Mouse (Mus musculus) left cerebral cortex, adult 11 months (tissue): ENCODE measurements around the gene Wbp1.
A peak's percentile ranks its signal among the peaks of the same experiment; 100 is the strongest.

Experiments used
- DNase-seq: peaks from one replicate; pipeline ENCODE4 v3.0.0; 2022; ENCODE audit warnings: low spot score

The Wbp1 gene

DNA sequence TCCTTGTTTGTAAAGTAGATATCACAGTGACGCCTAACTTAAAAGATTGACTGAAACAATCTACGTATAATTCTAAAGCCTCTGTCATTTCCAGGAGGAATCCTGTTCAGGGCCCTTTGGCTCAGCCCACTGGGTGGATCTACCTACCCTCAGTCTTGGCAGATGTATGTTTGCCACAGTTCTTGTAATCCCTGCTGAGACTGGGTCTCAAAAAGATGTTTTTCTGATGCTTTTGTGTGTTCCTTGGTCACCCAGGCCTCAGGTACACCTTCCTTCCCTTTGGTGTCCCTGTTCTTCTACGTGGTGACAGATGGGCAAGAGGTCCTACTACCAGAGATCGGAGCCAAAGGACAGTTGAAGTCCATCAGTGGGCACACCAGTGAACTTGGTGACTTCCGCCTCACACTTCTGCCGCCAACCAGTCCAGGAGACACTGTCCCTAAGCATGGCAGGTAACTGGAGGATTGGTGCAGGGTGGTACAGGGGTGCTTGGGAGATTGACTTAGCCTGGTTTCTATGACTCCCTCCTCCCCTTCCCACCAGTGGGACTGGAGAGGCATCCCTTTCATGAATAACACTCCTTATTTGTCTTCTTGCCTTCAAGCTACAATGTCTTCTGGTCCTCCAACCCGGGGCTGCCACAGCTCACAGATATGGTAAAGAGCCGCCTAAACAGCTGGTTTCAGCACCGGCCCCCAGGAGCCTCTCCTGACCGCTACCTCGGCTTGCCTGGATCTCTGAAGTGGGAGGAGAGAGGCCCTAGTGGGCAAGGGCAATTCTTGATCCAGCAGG, 4.8 kb downstream of the Wbp1 start:
- no peak for DNase-seq

DNA sequence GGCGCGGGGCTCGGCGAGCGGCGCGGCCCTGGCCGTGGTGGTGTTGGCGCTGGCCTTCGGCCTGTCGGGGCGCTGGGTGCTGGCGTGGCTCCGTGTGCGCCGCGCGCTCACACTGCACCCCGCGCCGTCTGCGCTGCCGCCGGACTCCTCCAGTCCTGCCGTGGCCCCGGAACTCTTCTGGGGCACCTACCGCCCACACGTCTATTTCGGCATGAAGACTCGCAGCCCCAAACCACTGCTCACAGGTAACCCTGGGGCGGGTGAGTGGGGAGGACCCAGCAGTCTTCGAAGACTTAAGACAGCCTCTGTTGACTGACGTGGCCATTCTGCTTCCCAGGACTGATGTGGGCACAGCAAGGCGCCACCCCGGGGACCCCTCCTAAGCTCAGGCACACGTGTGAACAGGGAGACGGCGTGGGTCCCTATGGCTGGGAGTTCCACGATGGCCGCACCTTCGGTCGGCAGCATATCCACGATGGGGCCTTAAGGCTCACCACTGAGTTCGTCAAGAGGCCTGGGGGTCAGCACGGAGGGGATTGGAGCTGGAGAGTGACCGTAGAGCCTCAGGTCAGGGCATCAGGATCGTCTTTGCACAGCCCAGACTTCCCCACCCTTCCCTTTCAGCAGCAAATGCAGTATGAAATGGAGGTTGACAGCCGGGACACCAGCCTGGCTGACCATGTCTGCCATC, 5.5 kb downstream of the Wbp1 start:
- DNase-seq: no peak

DNA sequence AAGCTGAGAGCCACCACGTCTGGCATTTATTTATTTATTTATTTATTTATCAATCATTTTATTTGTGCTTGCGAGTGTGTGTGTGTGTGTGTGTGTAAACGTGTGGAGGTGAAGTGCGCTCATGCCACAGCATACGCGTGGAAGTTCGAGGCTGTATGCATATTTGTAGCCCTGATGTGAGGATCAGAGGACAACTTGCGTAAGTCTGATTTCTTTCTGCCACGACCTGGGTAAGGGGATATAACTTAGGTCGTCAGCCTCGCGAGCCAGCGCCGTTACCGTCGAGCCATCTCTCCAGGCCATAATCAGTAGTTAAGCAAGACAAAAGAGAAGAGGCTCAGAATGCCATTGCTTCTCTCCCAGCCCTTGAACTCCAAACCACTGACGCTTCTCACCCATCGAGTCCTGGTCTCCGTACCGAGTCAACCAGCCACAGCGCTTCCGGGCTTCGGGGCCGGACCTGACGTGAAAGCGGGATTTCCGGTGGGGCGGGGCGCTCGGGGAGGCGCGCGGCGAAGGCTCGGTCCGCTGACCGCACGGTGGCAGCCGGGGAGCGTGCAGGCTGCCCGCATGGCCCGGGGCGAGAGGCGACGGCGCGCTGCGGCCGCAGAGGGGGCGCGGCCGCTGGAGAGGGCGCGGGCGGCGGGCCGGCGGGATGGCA, 6.2 kb downstream of the Wbp1 start, which contains the start of gene Mogs:
Gene Mogs (plus strand): TSS at position 486 of the 661 bp plus-strand sequence.
- peak; percentile 81 for DNase-seq

DNA sequence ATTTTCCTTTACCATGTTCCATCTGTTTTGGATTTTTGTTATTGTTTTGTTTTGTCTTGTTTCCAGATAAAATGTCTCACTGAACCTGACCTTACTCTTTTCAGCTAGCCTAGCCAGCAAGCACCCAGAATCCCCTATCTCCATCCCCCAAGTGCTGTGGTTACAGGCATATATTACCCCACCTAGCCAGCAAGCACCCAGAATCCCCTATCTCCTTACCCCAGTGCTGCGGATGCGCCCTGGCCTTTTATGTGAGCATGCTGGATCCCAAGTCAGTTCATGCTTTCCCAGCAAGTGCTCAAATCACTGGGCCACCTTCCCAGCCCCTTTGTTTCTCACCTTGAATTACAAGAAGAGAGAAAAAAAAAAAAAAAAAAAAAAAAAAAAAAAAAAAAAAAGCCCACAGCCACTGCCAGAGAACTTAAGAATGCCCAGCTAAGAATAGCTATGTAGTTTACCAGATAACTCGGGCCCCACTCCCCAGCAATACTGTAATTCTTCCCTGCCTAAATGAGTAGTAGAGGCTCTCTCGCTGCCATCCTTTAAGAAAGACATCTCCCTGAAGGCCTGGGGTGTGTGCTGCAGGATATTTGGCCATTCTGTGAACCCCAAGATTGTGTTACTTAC, 9.7 kb downstream of the Wbp1 start:
- DNase-seq: no peak

DNA sequence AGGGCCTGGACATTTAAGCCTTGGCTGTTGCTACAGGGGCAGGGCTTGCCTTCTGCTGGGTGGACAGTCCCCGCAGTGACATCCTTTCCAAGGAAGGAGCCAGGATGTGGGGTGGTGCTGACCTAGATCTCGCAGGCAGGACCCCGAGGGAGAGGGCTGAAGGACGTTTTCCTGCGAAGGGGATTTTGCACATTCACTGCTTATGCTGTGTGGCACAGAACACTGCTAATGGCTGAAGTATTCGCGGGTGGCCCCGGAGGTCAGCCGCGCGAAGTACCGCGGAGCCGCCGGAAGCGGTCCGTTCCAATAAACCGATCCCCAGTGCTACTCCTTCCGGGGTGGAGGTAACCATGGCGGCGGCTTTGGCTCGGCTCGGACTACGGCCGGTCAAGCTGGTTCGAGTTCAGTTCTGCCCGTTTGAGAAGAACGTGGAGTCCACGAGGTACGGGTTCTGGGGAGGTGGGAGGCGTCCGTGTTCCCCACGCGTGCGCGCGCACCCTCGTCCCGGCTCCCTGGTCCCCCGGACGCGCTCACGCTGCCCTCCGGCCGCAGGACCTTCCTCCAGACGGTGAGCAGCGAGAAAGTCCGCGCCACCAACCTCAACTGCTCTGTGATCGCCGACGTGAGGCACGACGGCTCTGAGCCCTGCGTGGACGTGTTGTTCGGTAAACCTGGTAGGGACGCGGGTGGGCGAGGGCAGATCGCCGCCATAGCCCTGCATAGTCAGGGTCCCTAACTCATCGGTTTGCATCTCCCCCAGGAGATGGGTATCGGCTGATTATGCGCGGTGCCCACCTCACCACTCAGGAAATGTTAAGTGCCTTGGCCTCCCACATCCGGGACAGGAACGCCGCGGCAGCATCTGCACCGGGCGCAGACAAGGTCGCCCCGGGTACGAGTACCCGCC, 12.3 kb downstream of the Wbp1 start, which contains the start of gene Mrpl53:
Gene Mrpl53 (plus strand): TSS at position 279 of the 907 bp plus-strand sequence.
- DNase-seq: peak; percentile 69

DNA sequence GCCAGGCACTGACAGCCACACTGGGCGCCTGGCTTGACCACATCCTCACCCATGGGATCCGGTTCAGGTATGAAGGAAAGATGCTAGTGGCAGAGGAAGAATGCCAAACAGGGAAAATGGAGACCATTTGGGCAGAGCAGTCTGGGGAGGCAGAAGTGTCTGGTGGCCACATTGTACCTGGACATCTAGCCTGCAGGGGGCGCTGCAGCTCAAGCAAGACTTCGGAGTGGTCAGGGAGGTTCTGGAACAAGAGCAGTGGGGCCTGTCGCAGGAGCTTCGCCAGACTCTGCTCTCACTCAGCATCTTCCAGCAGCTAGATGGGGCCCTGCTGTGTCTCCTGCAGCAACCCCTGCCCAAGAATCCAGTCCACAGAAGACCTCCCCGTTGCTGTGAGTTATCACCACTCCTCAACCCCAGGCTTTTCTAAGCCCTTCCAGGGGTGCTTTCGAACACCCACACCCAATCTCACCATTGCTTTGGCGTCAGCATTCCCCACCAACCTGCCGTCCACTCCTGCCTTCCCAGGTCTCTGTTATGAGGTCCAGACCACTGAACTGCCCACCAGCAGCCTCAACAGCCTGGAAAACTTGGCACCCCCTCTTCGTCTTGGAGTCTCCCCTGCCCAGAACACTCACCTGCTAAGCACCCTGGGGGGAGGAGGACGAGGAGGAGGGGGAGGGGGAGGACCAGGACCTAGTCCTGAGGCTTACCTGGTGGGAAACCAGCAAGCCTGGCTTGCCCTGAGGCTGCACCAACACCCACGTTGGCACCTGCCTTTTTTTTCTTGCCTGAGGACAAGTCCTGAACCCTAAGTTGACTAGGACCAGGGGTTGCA, 13.6 kb downstream of the Wbp1 start:
- DNase-seq: no peak

DNA sequence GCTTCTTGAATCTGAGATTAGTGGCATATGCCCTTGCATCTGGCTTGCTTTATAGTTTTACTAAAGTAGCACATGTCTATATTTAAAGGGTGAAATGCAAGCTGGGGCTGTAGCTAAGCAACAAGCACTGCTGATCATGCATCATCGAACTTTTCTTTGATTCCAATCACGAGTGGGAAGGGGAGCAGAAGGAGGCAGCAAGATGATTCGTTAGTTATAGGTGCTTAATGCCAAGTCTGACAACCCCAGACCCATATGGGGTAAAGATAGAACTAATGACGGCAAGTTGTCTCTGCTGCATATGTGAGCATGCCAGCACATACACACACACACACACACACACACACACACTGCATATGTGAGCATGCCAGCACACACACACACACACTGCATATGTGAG, 17.2 kb downstream of the Wbp1 start:
- no peak for DNase-seq

DNA sequence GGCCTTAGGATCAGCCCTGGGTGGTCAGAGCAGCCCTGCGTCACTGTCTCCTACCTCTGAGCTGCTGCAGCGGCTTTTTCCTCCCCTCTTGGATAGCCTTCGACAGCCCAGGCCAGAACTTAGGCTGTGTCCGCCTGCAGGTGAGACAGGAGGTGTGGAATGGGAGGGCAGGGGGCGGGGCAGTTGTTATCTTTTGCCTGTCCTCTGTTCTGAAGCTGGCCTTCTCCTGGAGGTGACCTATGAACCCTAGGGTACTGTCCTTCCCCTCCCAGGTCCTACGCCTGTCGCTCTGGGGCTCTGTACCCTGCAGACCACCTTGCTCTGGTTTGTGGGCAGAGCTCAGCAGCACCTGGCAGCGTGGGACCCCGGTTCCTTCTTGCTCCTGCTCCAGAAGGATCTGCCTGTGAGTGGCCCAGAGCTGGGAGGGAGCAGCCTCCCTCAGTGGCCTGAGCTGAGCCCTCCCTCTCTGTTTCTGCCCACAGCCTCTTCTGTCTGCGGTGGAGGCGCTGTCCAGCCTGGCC, 18.2 kb downstream of the Wbp1 start:
- DNase-seq: no peak

DNA sequence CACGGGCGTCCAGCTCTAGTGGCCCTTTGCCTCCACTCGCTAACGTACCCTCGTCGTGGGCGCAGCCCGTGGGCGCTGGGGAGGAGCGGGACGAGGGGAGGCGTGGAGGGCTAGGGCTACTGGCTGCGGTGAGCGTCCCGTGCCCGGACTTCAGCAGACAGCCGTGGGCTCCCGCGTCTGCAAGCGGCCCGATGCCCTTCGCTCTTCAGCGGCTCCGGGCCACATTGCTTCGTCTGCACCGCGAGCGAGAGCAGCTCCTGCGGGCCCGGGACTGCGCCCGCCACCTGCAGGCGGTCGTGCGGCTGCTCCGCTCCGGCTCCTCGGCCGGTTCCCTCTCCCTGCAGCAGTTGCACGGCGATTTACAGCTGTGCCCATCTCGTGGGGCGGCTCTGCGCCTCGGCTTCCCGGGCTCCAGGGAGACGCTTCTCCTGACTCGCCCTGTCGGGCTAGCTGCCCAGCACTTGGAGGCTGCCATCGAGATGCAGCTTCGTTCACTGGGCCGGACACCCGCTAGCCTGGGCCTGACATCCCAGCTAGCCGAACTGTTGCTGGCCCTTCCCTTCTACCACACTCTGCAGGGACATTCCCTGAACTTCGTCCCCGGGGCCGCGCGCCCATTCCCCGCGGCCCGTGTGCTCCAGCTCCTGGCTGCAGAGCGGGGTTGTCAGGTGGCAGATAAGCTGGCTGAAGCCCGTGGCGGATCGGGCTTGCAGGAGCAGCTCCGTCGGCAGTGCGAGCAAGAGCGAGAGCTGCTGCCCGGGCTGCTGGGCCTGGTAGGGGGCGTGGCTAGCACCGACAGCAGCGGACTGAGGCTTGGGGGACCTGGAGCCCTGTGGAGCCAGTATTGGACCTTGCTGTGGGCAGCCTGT, 19.4 kb downstream of the Wbp1 start:
- no peak for DNase-seq

DNA sequence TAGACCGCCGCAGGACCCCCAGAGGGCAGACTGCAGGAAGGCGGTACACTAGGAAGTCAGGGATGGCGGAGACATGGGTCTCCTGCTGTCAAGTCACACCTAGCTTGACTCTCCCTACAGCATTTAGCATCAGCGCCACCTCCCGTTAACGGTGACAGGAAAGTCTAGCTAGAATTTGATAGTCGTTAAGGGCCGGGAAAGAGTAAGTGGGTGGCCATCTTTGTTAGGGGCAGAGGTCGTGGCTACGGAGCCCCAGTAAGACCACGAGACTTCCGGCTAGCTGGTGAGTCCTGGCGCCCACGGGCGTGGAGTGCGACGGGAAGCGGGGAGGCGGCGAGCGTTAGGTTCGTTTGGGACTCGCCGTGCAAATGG, 20.1 kb downstream of the Wbp1 start, which contains the start of the genes Ccdc142 and Gm42688:
Gene Ccdc142 (plus strand): TSS at position 286 of the 372 bp plus-strand sequence.
Gene Gm42688 (plus strand): TSS at position 302 of the 372 bp plus-strand sequence.
- peak; percentile 89 for DNase-seq

DNA sequence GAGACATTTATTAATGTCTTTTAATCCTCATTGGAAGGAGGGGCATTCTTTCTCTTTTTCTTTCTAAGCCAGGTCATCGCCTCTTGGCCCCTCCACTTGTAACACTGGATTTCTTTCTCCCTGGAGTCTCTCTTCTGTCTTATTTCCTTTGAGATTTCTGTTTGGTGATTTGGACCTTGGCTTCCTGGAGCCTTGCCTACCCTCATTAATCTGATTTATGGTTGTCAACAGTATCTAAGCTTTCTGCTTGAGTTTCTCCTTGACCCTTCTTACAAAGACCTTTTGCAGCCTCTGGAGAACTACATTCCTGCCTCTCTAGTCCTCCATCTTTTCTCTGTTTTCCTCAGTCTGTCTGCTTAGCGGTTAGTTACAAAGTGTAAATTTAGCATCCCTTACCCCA, 22.9 kb downstream of the Wbp1 start:
- no peak for DNase-seq

DNA sequence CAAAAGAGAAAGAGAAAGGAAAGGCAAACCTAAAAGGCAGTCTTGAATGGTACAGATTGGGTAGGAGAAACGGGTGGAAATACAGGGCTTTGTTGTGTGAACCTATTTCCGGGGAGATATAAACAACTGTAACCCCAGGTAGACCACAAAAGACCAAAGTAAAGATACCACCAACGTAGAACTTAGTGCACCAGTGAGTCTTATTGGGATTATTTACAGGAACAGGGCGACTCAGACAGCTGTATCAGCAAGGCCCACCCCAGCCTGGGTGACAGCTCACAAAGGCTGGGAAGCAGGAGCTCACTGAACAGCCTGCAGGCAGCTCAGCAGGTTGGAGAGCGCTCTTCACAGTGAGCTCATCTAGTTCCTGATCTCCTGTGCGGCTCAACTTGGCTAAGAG, 25.4 kb downstream of the Wbp1 start:
- DNase-seq: no peak

DNA sequence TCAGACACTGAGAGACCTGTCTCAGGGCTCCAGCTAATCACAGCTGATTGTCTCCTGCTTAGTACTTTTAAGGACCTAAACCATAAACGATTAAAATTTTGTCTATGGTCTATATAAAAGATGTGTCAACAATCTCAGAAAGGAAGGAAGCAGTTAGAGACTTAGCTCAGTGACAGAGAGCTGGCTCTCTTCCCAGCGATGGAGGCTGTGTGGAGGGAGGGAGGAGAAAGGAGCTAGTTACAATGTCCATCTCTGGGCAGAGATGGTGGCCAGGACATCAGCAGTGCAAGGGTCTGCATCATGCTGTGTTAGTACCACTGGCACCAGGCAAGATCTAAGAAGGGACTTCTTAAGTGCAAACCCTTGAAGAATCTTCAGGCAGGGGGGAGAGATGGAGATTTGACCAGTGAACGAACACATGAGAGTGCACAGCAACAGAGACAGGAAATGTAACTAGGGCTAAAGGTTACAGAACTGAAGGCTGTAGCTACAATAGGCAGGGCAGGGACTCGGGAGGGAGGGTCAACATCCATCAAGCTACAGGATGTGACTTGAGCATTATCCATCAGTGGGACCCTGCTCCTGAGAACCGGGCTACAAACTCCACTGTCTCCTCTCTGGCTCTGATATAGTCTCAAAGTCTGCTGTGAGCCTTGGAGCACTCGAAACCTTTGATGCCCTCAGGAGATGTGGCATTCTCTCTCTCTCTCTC, 28.8 kb downstream of the Wbp1 start:
- DNase-seq: no peak

DNA sequence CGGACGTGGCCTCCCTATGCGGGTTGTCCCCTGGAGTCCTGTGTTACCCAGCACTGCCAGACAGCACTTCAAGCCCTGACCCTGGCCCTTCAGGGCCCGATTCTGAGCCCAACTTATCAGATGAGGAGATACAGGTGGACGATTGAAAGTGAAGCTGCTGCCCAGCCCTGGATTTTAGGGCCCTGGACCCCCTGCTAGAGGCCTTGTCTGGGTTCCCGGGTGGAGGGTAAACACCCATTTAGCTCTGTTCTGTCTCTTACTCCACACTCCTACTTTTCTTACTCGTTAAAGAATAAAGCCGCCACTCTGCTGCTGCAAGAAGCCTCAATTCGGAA, 33.5 kb downstream of the Wbp1 start:
- DNase-seq: no peak

DNA sequence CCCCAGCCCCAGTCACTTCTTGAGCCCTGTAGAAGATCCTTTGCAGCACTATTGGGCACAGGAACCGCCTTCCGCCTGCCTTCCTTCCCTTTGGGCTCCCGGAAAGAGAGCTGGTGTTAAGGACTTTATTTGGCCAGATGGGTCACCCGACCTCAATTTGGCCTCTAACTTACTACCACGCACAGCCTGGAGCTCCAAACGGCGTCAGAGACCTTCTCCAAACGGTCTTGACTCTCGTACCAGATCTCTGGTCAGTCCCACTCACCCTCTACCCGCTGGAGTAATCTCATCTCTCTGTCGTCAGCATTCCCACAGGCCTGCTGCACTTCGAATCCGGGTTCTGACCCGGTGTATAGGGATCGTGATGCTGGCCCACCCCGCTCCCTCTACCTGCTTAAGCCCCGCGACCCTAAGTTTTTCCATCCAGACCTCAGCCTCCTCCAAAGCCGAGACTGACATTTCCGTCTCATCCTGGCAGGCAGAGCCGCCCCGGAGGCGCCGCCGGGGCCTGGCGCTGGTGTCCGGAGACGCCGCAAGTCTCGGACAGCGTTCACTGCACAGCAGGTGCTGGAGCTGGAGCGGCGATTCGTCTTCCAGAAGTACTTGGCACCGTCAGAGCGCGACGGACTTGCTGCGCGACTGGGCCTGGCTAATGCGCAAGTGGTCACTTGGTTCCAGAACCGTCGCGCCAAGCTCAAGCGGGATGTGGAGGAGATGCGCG, 34.0 kb downstream of the Wbp1 start:
- no peak for DNase-seq

DNA sequence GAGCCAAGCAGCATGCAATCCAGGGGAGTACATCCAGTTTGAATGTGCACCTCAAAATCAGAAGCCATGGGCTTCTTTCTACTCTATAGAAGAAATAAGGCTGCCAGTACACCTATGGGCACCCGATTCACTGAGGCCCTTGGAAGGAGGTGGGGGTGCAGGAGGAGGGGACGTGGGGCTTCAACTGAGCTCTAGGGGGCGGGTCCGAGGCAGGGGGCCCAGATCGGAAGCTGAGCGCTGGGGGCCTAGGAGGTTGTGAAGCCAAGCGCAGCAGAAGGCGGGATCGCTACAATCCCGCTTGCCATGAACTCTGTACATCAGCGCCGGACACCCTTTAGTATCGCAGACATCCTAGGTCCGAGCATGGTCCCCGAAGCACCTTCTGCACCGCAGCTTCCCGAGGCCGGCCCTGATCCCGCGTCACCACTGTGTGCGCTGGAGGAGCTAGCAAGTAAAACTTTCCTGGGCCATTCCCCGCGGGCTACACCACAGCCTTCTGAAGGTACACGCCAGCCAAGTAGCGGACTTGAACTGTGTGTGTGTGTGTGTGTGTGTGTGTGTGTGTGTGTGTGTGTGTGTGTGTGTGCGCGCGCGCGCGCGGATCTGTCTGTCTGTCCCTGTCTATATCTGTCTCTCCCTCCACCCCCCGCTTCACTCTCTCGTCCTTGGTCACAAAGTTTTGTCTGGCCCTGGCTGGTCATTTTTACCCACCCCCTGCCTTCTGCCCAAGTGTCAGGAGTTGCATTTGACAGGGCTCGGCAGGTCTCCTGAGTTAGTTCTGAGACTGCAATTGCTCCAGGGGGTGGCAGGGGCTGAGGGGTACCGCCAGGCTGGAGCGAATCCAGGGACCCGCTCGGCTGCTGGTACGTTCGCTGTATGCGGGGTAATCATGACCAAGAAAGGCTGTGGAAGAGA, 35.0 kb downstream of the Wbp1 start, which contains the start of gene Lbx2:
Gene Lbx2 (plus strand): TSS at position 247 of the 915 bp plus-strand sequence.
- DNase-seq: no peak

DNA sequence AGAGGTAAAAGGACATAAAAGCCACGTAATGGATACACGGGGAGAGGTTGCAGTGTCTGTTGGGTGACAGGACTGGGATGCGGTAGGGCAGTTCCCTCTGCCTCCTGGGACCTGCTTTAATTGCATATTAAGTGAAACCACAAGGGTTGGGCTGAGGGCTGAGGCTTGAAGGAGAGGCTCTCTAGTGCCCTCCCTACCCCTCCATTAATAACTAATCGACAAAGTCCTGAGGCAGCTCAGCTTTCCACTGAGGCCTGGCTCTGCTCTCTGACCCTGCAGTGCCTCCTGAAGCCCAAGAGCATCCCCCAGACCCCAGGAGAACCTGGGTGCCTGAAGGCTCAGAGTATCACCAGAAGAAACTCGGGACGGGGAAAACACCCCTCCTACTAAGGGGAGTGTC, 36.9 kb downstream of the Wbp1 start:
- DNase-seq: no peak
